ENCODE assay signal across 12 mouse cellular contexts in genomic region chr17:44230083-44230482, GRCm38 (mm10). TPM values are rescaled to one million over a fixed set of nuclear protein-coding genes. Genes with fewer than 3 reads are reported as not detected.
DNase-seq lines count a peak whose midpoint lies in the region; ATAC-seq and TF ChIP-seq lines count a peak whose summit lies in the region.
"Had no signal": no experiment of that assay in that cellular context is flagged by ENCODE, and none has a peak within 500 bp of the region (broad histone marks: within the 10 kb centered on the region; RNA-seq: fewer than 3 reads in every experiment).

No protein-coding gene starts in this region.

- H3K9ac ChIP-seq in heart, embryonic 16.5 days (ENCODE audit: low read length), result peak overlapping the region; percentile 21; the same call in 1 of the 2 replicates

- 27% methylated on average over 10 of the region's 10 CpGs for WGBS in heart, embryonic 16.5 days
- 87% methylated on average over 10 of the region's 10 CpGs for WGBS in midbrain, embryonic 10.5 days

- TF ChIP-seq CTCF in left cerebral cortex, adult 2 months (IDR thresholded peaks at IDR 0.05), result no peak

- no peaks in the 10 kb centered on the region for H3K27me3 ChIP-seq in heart, embryonic 16.5 days (ENCODE audit: control insufficient read depth, insufficient read depth, low read length)
- H3K27me3 ChIP-seq in midbrain, embryonic 10.5 days (ENCODE audit: low read depth, poor library complexity, severe bottlenecking), result no peaks in the 10 kb centered on the region

- no peaks in the 10 kb centered on the region for H3K9me3 ChIP-seq in heart, embryonic 16.5 days (replicated peaks; ENCODE audit: control insufficient read depth, low read length)
- no peaks in the 10 kb centered on the region for H3K9me3 ChIP-seq in midbrain, embryonic 10.5 days (replicated peaks)

- H3K4me2 ChIP-seq in heart, embryonic 16.5 days (ENCODE audit: low read depth, low read length), result peak overlapping the region; percentile 1; the same call in 1 of the 2 replicates
- H3K4me2 ChIP-seq: liver, embryonic 11.5 days had no signal

- H3K4me3 ChIP-seq in left cerebral cortex, adult 2 months, result no peak overlapping the region
- H3K4me3 ChIP-seq in heart, embryonic 16.5 days (ENCODE audit: low read length), result no peak overlapping the region
- no peak overlapping the region for H3K4me3 ChIP-seq in midbrain, embryonic 10.5 days

- peak overlapping the region; percentile 55; the same call in 1 of the 2 replicates for H3K27ac ChIP-seq in left cerebral cortex, adult 2 months
- peak overlapping the region; percentile 79 for H3K27ac ChIP-seq in heart, embryonic 16.5 days (ENCODE audit: low read length)
- no peak overlapping the region for H3K27ac ChIP-seq in midbrain, embryonic 10.5 days (replicated peaks)

- no peaks in the 10 kb centered on the region for H3K36me3 ChIP-seq in heart, embryonic 16.5 days (ENCODE audit: control insufficient read depth, insufficient read depth)
- no peaks in the 10 kb centered on the region for H3K36me3 ChIP-seq in midbrain, embryonic 10.5 days

- peak; percentile 53 for ATAC-seq in heart, embryonic 16.5 days (replicated peaks; ENCODE audit: extremely low read depth, insufficient read depth, low FRiP score)
- ATAC-seq in monocyte, adult 5-6 weeks (replicated peaks; ENCODE audit: insufficient number of reproducible peaks, low FRiP score, low TSS enrichment, poor library complexity, severe bottlenecking), result no peak

- intact Hi-C loops in left cerebral cortex, adult 2 months (cut with DNase I), result no loop called here
- intact Hi-C loops in left cerebral cortex, postnatal 14 days (cut with DNase I), result no loop called here

- DNase-seq in left cerebral cortex, adult 2 months (ENCODE audit: extremely low spot score in 1 of 2, low spot score in 2 of 2), result no peak
- no peak for DNase-seq in left cerebral cortex, postnatal 14 days (ENCODE audit: low spot score in 2 of 2)
- peak; percentile 10 to 22 for DNase-seq in kidney, postnatal 4 days
- no peak for DNase-seq in spleen, adult 18-20 months
- DNase-seq in B cell, adult 2 months, result no peak
- no peak for DNase-seq in midbrain, embryonic 10.5 days (ENCODE audit: low spot score)
- DNase-seq: cerebellum, postnatal 14 days; midbrain, embryonic 14.5 days; thymus, postnatal 36 days had no signal

- H3K4me1 ChIP-seq in heart, embryonic 16.5 days (ENCODE audit: control insufficient read depth, insufficient read depth, low read length), result peaks cover 15% of the 10 kb centered on the region
- no peaks in the 10 kb centered on the region for H3K4me1 ChIP-seq in midbrain, embryonic 10.5 days

RNA-seq across cellular contexts. Expression of gene Clic5, which starts 41.7 kb away (rescaled TPM):
- total RNA-seq in left cerebral cortex, adult 2 months (2021), result 1 to 10 TPM; 4.5 to 4.7 TPM
- 1 to 10 TPM; 3.1 to 3.3 TPM for total RNA-seq in left cerebral cortex, postnatal 14 days (2021)
- polyA plus RNA-seq in heart, embryonic 16.5 days (2015; fragmentation: Nextera tagmentation; extraction: Ambion mirVana), result 16.6 and 17.8 TPM in 2 replicates
- 0.32 to 2.0 TPM (median 0.67 TPM) in 3 replicates for total RNA-seq in monocyte, adult 5-6 weeks (2017)
- 0.23 and 0.82 TPM in 2 replicates for polyA plus RNA-seq in midbrain, embryonic 10.5 days (2016; fragmentation: Nextera tagmentation; extraction: Ambion mirVana)

Comparison
In these comparisons a context has a peak if more than half of its experiments do, and no peak if none do; other contexts are left out.
1. DNase-seq: peak in kidney, postnatal 4 days (2 of 2); none in left cerebral cortex, adult 2 months (0 of 2), left cerebral cortex, postnatal 14 days (0 of 2), spleen, adult 18-20 months (0 of 2), B cell, adult 2 months (0 of 2) and midbrain, embryonic 10.5 days (single experiment).